ENCODE assay signal across 31 mouse cellular contexts in the genomic region with DNA sequence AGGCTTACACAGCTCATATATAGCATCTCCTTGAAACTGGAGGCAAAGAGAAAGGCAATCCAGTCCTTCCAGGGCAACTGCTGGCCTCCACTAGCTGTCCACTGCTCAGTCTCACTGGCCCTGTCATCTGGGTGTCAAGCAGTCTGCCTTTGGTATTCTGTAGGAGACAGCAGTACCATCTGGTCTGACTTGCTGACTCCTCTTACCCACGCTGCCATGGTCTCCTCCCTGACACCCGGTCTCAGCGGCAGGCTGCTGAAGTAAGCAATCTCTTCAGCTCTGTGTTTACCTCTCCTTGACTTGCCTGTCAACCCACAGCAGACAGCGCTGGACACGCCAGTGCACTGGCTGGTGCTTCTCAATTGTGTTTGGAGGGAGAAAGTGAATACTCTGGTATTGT.
DNase-seq lines count a peak whose midpoint lies in the region; ATAC-seq lines count a peak whose summit lies in the region.
"Had no signal": no experiment of that assay in that cellular context is flagged by ENCODE, and none has a peak within 500 bp of the region (broad histone marks: within the 10 kb centered on the region; RNA-seq: fewer than 3 reads in every experiment).

No protein-coding gene starts in this region.

- H3K36me3 ChIP-seq in heart, embryonic 11.5 days (ENCODE audit: control insufficient read depth, insufficient read depth, low read length) = no peaks in the 10 kb centered on the region
- H3K36me3 ChIP-seq in kidney, embryonic 16.5 days (ENCODE audit: insufficient read depth, low read length) = no peaks in the 10 kb centered on the region
- no peaks in the 10 kb centered on the region for H3K36me3 ChIP-seq in limb, embryonic 10.5 days
- H3K36me3 ChIP-seq: forebrain, embryonic 12.5 days; heart, embryonic 12.5 days; intestine, embryonic 15.5 days; limb, embryonic 12.5 days; liver, embryonic 15.5 days; midbrain, embryonic 13.5 days; neural tube, embryonic 15.5 days had no signal

- H3K4me1 ChIP-seq in heart, embryonic 11.5 days (ENCODE audit: control insufficient read depth, insufficient read depth, low read length) = peaks cover 32% of the 10 kb centered on the region
- H3K4me1 ChIP-seq in kidney, embryonic 16.5 days (ENCODE audit: insufficient read depth, low read length) = no peaks in the 10 kb centered on the region; the same call in 1 of the 2 replicates
- peaks cover 48% of the 10 kb centered on the region for H3K4me1 ChIP-seq in limb, embryonic 10.5 days
- H3K4me1 ChIP-seq: liver, embryonic 15.5 days; neural tube, embryonic 15.5 days had no signal

- no peak overlapping the region for H3K4me3 ChIP-seq in heart, embryonic 11.5 days (ENCODE audit: low read depth, low read length)
- H3K4me3 ChIP-seq in kidney, embryonic 16.5 days (ENCODE audit: low read length) = no peak overlapping the region
- no peak overlapping the region for H3K4me3 ChIP-seq in limb, embryonic 10.5 days
- H3K4me3 ChIP-seq: erythroblast, embryonic 14.5 days; forebrain, embryonic 12.5 days; heart, embryonic 12.5 days; intestine, embryonic 15.5 days; limb, embryonic 12.5 days; liver, embryonic 15.5 days; midbrain, embryonic 13.5 days; neural tube, embryonic 15.5 days had no signal

- 35% methylated on average over 5 of the region's 5 CpGs for WGBS in heart, embryonic 11.5 days (ENCODE audit: insufficient replicate concordance)
- 46% methylated on average over 5 of the region's 5 CpGs for WGBS in kidney, embryonic 16.5 days
- WGBS in limb, embryonic 10.5 days = 54% methylated on average over 5 of the region's 5 CpGs

- no peak overlapping the region for H3K27ac ChIP-seq in heart, embryonic 11.5 days (ENCODE audit: low read depth, low read length)
- H3K27ac ChIP-seq in kidney, embryonic 16.5 days (ENCODE audit: low read length) = no peak overlapping the region
- 0 out of 2 replicates have a peak overlapping the region, but pooled peaks have one; percentile 19 for H3K27ac ChIP-seq in limb, embryonic 10.5 days
- H3K27ac ChIP-seq: forebrain, embryonic 12.5 days; hindbrain, embryonic 14.5 days; intestine, embryonic 15.5 days; kidney, postnatal 0 days; limb, embryonic 12.5 days; liver, embryonic 15.5 days; macrophage; midbrain, embryonic 13.5 days; neural tube, embryonic 15.5 days had no signal

- DNase-seq in heart, adult 9 months (ENCODE audit: low spot score in 2 of 2) = no peak
- DNase-seq in kidney, adult 9 months = no peak
- DNase-seq in lung, postnatal 10 days = peak; percentile 26
- no peak for DNase-seq in lung, postnatal 36 days
- no peak for DNase-seq in limb, embryonic 10.5 days (ENCODE audit: low spot score)
- DNase-seq: adrenal gland, postnatal 14 days; cerebellum, adult 11 months; cerebellum, adult 9-10 months; cerebellum, postnatal 36 days; embryo, embryonic 11 days; gastrocnemius, postnatal 10 days; heart, postnatal 4 days; layer of hippocampus, adult 9-11 months; right cerebral cortex, adult 18-20 months; thymus, adult 2 months; thymus, postnatal 36 days had no signal

- H3K9me3 ChIP-seq in heart, embryonic 11.5 days (replicated peaks; ENCODE audit: control insufficient read depth, low read length) = no peaks in the 10 kb centered on the region
- H3K9me3 ChIP-seq in kidney, embryonic 16.5 days (ENCODE audit: low read length) = no peaks in the 10 kb centered on the region
- H3K9me3 ChIP-seq in limb, embryonic 10.5 days (replicated peaks) = no peaks in the 10 kb centered on the region
- H3K9me3 ChIP-seq: forebrain, embryonic 12.5 days; heart, embryonic 12.5 days; intestine, embryonic 15.5 days; limb, embryonic 12.5 days; liver, embryonic 15.5 days; midbrain, embryonic 13.5 days; neural tube, embryonic 15.5 days had no signal

- H3K4me2 ChIP-seq in heart, embryonic 11.5 days = no peak overlapping the region
- no peak overlapping the region for H3K4me2 ChIP-seq in kidney, embryonic 16.5 days (replicated peaks; ENCODE audit: low read depth, low read length)
- H3K4me2 ChIP-seq: forebrain, embryonic 12.5 days; heart, embryonic 12.5 days; hindbrain, embryonic 14.5 days; intestine, embryonic 15.5 days; limb, embryonic 12.5 days; liver, embryonic 15.5 days; midbrain, embryonic 13.5 days; neural tube, embryonic 15.5 days had no signal

- no peaks in the 10 kb centered on the region for H3K27me3 ChIP-seq in heart, embryonic 11.5 days (ENCODE audit: control insufficient read depth, insufficient read depth, low read length)
- peaks cover 10% of the 10 kb centered on the region; the same call in 1 of the 2 replicates for H3K27me3 ChIP-seq in kidney, embryonic 16.5 days (ENCODE audit: insufficient read depth, low read length)
- H3K27me3 ChIP-seq in limb, embryonic 10.5 days (ENCODE audit: low read depth, poor library complexity, severe bottlenecking) = peaks cover 33% of the 10 kb centered on the region; the same call in 1 of the 2 replicates
- H3K27me3 ChIP-seq: forebrain, embryonic 12.5 days; heart, embryonic 12.5 days; intestine, embryonic 15.5 days; liver, embryonic 15.5 days; Patski had no signal

- no peak overlapping the region for H3K9ac ChIP-seq in heart, embryonic 11.5 days (ENCODE audit: low read depth, low read length)
- no peak overlapping the region for H3K9ac ChIP-seq in kidney, embryonic 16.5 days (replicated peaks; ENCODE audit: low read length)
- H3K9ac ChIP-seq: forebrain, embryonic 12.5 days; heart, embryonic 12.5 days; hindbrain, embryonic 14.5 days; intestine, embryonic 15.5 days; limb, embryonic 12.5 days; liver, embryonic 15.5 days; midbrain, embryonic 13.5 days; neural tube, embryonic 15.5 days had no signal

- ATAC-seq in heart, embryonic 11.5 days (replicated peaks; ENCODE audit: insufficient number of reproducible peaks, low FRiP score, low TSS enrichment) = 0 out of 2 replicates have a peak, but pooled peaks have one; percentile 31
- ATAC-seq in kidney, embryonic 16.5 days (ENCODE audit: low FRiP score, low TSS enrichment) = peak; percentile 65; the same call in 1 of the 2 replicates
- ATAC-seq in erythroid progenitor cell, adult 5-6 weeks (replicated peaks; ENCODE audit: low FRiP score, poor library complexity, severe bottlenecking) = no peak
- ATAC-seq: intestine, embryonic 15.5 days; midbrain, embryonic 13.5 days; Patski had no signal
